Comparison of ENCODE assay signal across 16 mouse cellular contexts in genomic region chr9:74277752-74278385, GRCm38 (mm10).
DNase-seq lines count a peak whose midpoint lies in the region; ATAC-seq lines count a peak whose summit lies in the region.
"Had no signal": no experiment of that assay in that cellular context is flagged by ENCODE, and none has a peak within 500 bp of the region (broad histone marks: within the 10 kb centered on the region; RNA-seq: fewer than 3 reads in every experiment).

No protein-coding gene starts in this region.

- ATAC-seq in midbrain, embryonic 12.5 days (ENCODE audit: low FRiP score, low read depth) = peak; percentile 83
- peak; percentile 62; the same call in 1 of the 2 replicates for ATAC-seq in neural tube, embryonic 15.5 days (ENCODE audit: low FRiP score)
- ATAC-seq: liver, embryonic 12.5 days had no signal

- H3K27me3 ChIP-seq in hindbrain, embryonic 10.5 days (ENCODE audit: insufficient read depth, poor library complexity, severe bottlenecking) = no peaks in the 10 kb centered on the region
- H3K27me3 ChIP-seq in midbrain, embryonic 12.5 days = no peaks in the 10 kb centered on the region
- H3K27me3 ChIP-seq in neural tube, embryonic 15.5 days (replicated peaks) = no peaks in the 10 kb centered on the region
- H3K27me3 ChIP-seq: liver, embryonic 12.5 days had no signal

- peak; percentile 3 to 12 for DNase-seq in left cerebral cortex, postnatal 14 days (ENCODE audit: low spot score in 2 of 2)
- DNase-seq in left cerebral cortex, postnatal 25 days (ENCODE audit: low spot score in 2 of 2) = no peak
- DNase-seq in hindbrain, embryonic 10.5 days (ENCODE audit: low spot score) = peak; percentile 63
- DNase-seq in gastrocnemius, postnatal 36 days = no peak
- DNase-seq in heart, postnatal 36 days = no peak
- DNase-seq in cerebellum, adult 18-20 months = no peak
- DNase-seq: adrenal gland, postnatal 36 days; B cell, adult 2 months; cerebellum, adult 2 months; kidney, adult 2 months; right cerebral cortex, postnatal 25 days; thymus, postnatal 4 days had no signal

- no peaks in the 10 kb centered on the region for H3K36me3 ChIP-seq in hindbrain, embryonic 10.5 days
- H3K36me3 ChIP-seq in midbrain, embryonic 12.5 days = no peaks in the 10 kb centered on the region
- no peaks in the 10 kb centered on the region for H3K36me3 ChIP-seq in neural tube, embryonic 15.5 days
- H3K36me3 ChIP-seq: liver, embryonic 12.5 days had no signal

- WGBS in hindbrain, embryonic 10.5 days = 32% methylated on average over 14 of the region's 14 CpGs
- WGBS in midbrain, embryonic 12.5 days = 13% methylated on average over 14 of the region's 14 CpGs
- WGBS in neural tube, embryonic 15.5 days = 15% methylated on average over 14 of the region's 14 CpGs

- peak overlapping the region; percentile 81 for H3K27ac ChIP-seq in hindbrain, embryonic 10.5 days
- peak overlapping the region; percentile 83 for H3K27ac ChIP-seq in midbrain, embryonic 12.5 days (replicated peaks)
- no peak overlapping the region for H3K27ac ChIP-seq in neural tube, embryonic 15.5 days (replicated peaks)
- H3K27ac ChIP-seq: layer of hippocampus, adult 2 months; liver, embryonic 12.5 days had no signal

- intact Hi-C loops in left cerebral cortex, postnatal 14 days (cut with DNase I) = no loop called here
- intact Hi-C loops in left cerebral cortex, postnatal 25 days (cut with DNase I) = no loop called here
- intact Hi-C loops in gastrocnemius, postnatal 36 days (cut with DNase I) = no loop called here
- intact Hi-C loops in heart, postnatal 36 days (cut with DNase I) = no loop called here

- peaks cover 40% of the 10 kb centered on the region for H3K4me1 ChIP-seq in hindbrain, embryonic 10.5 days (replicated peaks)
- peaks cover 34% of the 10 kb centered on the region for H3K4me1 ChIP-seq in midbrain, embryonic 12.5 days
- peaks cover 21% of the 10 kb centered on the region for H3K4me1 ChIP-seq in neural tube, embryonic 15.5 days

- H3K4me2 ChIP-seq in midbrain, embryonic 12.5 days (replicated peaks) = peak overlapping the region; percentile 49
- H3K4me2 ChIP-seq in neural tube, embryonic 15.5 days = peak overlapping the region; percentile 35
- H3K4me2 ChIP-seq: liver, embryonic 12.5 days had no signal

- no peaks in the 10 kb centered on the region for H3K9me3 ChIP-seq in hindbrain, embryonic 10.5 days
- H3K9me3 ChIP-seq in midbrain, embryonic 12.5 days = no peaks in the 10 kb centered on the region
- no peaks in the 10 kb centered on the region for H3K9me3 ChIP-seq in neural tube, embryonic 15.5 days (replicated peaks)
- H3K9me3 ChIP-seq: liver, embryonic 12.5 days had no signal

- H3K9ac ChIP-seq in midbrain, embryonic 12.5 days (replicated peaks) = no peak overlapping the region
- H3K9ac ChIP-seq in neural tube, embryonic 15.5 days (replicated peaks) = no peak overlapping the region
- H3K9ac ChIP-seq: liver, embryonic 12.5 days had no signal

- peak overlapping the region; percentile 40 for H3K4me3 ChIP-seq in hindbrain, embryonic 10.5 days
- peak overlapping the region; percentile 19; the same call in 1 of the 2 replicates for H3K4me3 ChIP-seq in midbrain, embryonic 12.5 days
- no peak overlapping the region for H3K4me3 ChIP-seq in neural tube, embryonic 15.5 days (replicated peaks)
- H3K4me3 ChIP-seq: layer of hippocampus, adult 2 months; liver, embryonic 12.5 days had no signal

Comparison
In these comparisons a context has a peak if more than half of its experiments do, and no peak if none do; other contexts are left out.
1. DNase-seq: peak in left cerebral cortex, postnatal 14 days (2 of 2) and hindbrain, embryonic 10.5 days (single experiment); none in left cerebral cortex, postnatal 25 days (0 of 2), gastrocnemius, postnatal 36 days (0 of 2), heart, postnatal 36 days (0 of 2) and cerebellum, adult 18-20 months (0 of 2).